Mouse (Mus musculus) small intestine, adult 2 months (tissue): ENCODE measurements around the gene Drosha. TPM values are rescaled to one million over a fixed set of nuclear protein-coding genes. Genes with fewer than 3 reads are reported as not detected.
"Not testable (repeated sequence)": the region's sequence is repeated elsewhere in the genome, so short reads cannot be mapped to it uniquely, and the experiment has no call there.

ENCODE experiments used
- H3K27ac ChIP-seq: fragments of 200-500 bp; 2 replicates; pipeline ENCODE4 v1.5.1; 2012; ENCODE audit warnings: low read depth, low read length, control low read depth, inconsistent platforms; ENCODE audit not compliant: insufficient read depth
- H3K27me3 ChIP-seq: fragments of 200-500 bp; 2 replicates; pipeline ENCODE4 v1.6.1; 2012; ENCODE audit warnings: mild to moderate bottlenecking, moderate library complexity, low read length, inconsistent platforms; ENCODE audit not compliant: control insufficient read depth, insufficient read depth
- H3K36me3 ChIP-seq: fragments of 200-500 bp; 2 replicates; pipeline ENCODE4 v1.6.1; 2012; ENCODE audit warnings: mild to moderate bottlenecking, low read length, control low read depth, inconsistent platforms; ENCODE audit not compliant: control insufficient read depth, insufficient read depth
- H3K4me1 ChIP-seq: fragments of 200-500 bp; 2 replicates; pipeline ENCODE4 v1.6.1; 2012; ENCODE audit warnings: low read length, inconsistent platforms, mixed read lengths; ENCODE audit not compliant: control insufficient read depth, insufficient read depth, insufficient read length
- H3K4me3 ChIP-seq: fragments of 200-500 bp; 2 replicates; pipeline ENCODE4 v1.5.1; 2012; ENCODE audit warnings: low read depth, mild to moderate bottlenecking, control low read depth, inconsistent platforms, low read length, moderate library complexity
- CTCF ChIP-seq: fragments of 200-500 bp; IDR thresholded peaks from 2 replicates; pipeline ENCODE4 v1.5.1; 2012; ENCODE audit warnings: low read depth, mild to moderate bottlenecking, control low read depth, inconsistent platforms, low read length, moderate library complexity, mixed read lengths; ENCODE audit not compliant: insufficient replicate concordance, insufficient read length; ENCODE audit errors: extremely low read depth
- POLR2A ChIP-seq: fragments of 200-500 bp; IDR thresholded peaks from 2 replicates; pipeline ENCODE4 v1.6.1; 2012; ENCODE audit warnings: low read depth, mild to moderate bottlenecking, control low read depth, inconsistent platforms, low read length, moderate library complexity
- WGBS: fragments of 180-500 bp; shearing (Covaris S2); methylation state at CpG from one replicate; pipeline ENCODE4 v1.1.7; 2018; 5-methylcytosine and 5-hydroxymethylcytosine counted together
- polyA plus RNA-seq: library from polyadenylated mRNA; depleted of rRNA; stranded (reverse); fragments of >200 nt; gene quantifications from 2 replicates; pipeline ENCODE4 v1.2.3, GENCODE M21; 2012

Gene Drosha
- polyA plus RNA-seq, 1 experiment, result 9.9 TPM

- Histone ChIP-seq H3K4me3 (no peak overlapping the region), H3K27me3 (no peaks in the 10 kb centered on the region), H3K27ac (no peak overlapping the region), H3K4me1 (no peaks in the 10 kb centered on the region), H3K36me3 (peaks cover 30% of the 10 kb centered on the region)
- TF ChIP-seq POLR2A (no peak), CTCF (no peak)
- 90% methylated on average over 24 of the region's 24 CpGs for WGBS
Measured at GRCm38 (mm10) chr15:12919967-12920870, 95.6 kb downstream of the Drosha start.

GRCm38 (mm10) chr15:12921901-12922300 lies 97.3 kb downstream of the Drosha start:
- 92% methylated on average over 6 of the region's 6 CpGs for WGBS
- Histone ChIP-seq H3K36me3 (peaks cover 38% of the 10 kb centered on the region), H3K27ac (no peak overlapping the region), H3K4me3 (no peak overlapping the region), H3K27me3 (no peaks in the 10 kb centered on the region), H3K4me1 (no peaks in the 10 kb centered on the region)
- TF ChIP-seq CTCF, result no peak
- no peak for TF ChIP-seq POLR2A

GRCm38 (mm10) chr15:12923826-12924225 lies 99.2 kb downstream of the Drosha start:
- H3K36me3 ChIP-seq, result peaks cover 28% of the 10 kb centered on the region
- TF ChIP-seq POLR2A (no peak), CTCF (no peak)
- no peak overlapping the region for H3K4me3 ChIP-seq

GRCm38 (mm10) chr15:12931481-12931880 lies 106.9 kb downstream of the Drosha start:
- Histone ChIP-seq H3K4me1 (no peaks in the 10 kb centered on the region), H3K36me3 (peaks cover 20% of the 10 kb centered on the region), H3K27me3 (no peaks in the 10 kb centered on the region), H3K4me3 (no peak overlapping the region), H3K27ac (no peak overlapping the region)
- TF ChIP-seq POLR2A (no peak), CTCF (no peak)
- WGBS, result 88% methylated on average over 5 of the region's 5 CpGs

More at GRCm38 (mm10) chr15:12923826-12924225, 99.2 kb downstream of the Drosha start:
- Histone ChIP-seq H3K27me3 (no peaks in the 10 kb centered on the region), H3K4me1 (no peaks in the 10 kb centered on the region), H3K27ac (no peak overlapping the region)
- WGBS, result 93% methylated on average over 6 of the region's 6 CpGs

- TF ChIP-seq CTCF (no peak), POLR2A (no peak)
- H3K36me3 ChIP-seq, result 0 out of 2 replicates have a peak, but pooled peaks cover 1% of the 10 kb centered on the region
- no peak overlapping the region for H3K27ac ChIP-seq
- H3K4me1 ChIP-seq, result no peaks in the 10 kb centered on the region
- no peak overlapping the region for H3K4me3 ChIP-seq
- no peaks in the 10 kb centered on the region for H3K27me3 ChIP-seq
- WGBS, result 89% methylated on average over 10 of the region's 10 CpGs
Measured at GRCm38 (mm10) chr15:12936217-12936732, 111.7 kb downstream of the Drosha start.

- not testable (repeated sequence) for H3K4me1 ChIP-seq, H3K27ac ChIP-seq, H3K36me3 ChIP-seq, H3K27me3 ChIP-seq, H3K4me3 ChIP-seq
- 53% methylated on average over 3 of the region's 3 CpGs for WGBS
Measured at GRCm38 (mm10) chr15:12937326-12937725, 112.7 kb downstream of the Drosha start.

- Histone ChIP-seq H3K36me3 (no peaks in the 10 kb centered on the region), H3K4me1 (no peaks in the 10 kb centered on the region), H3K27me3 (no peaks in the 10 kb centered on the region), H3K27ac (no peak overlapping the region), H3K4me3 (no peak overlapping the region)
- WGBS, result 80% methylated on average over 9 of the region's 9 CpGs
- TF ChIP-seq CTCF (no peak), POLR2A (no peak)
Measured at GRCm38 (mm10) chr15:12941106-12941505, 116.5 kb downstream of the Drosha start.
